Mouse (Mus musculus) hindbrain, embryonic 11.5 days (tissue): ENCODE data around the gene Fas. TPM values are rescaled to one million over a fixed set of nuclear protein-coding genes. Genes with fewer than 3 reads are reported as not detected.

Experiments
- ATAC-seq: fragments of 200-750 bp; cut with Nextera tagmentation; 2 replicates; pipeline ENCODE4 v1.8.0; 2017; ENCODE audit warnings: mild to moderate bottlenecking, moderate TSS enrichment, moderate library complexity; ENCODE audit not compliant: low FRiP score
- DNase-seq: peaks from one replicate; pipeline ENCODE4 v3.0.0-alpha.2; 2015; ENCODE audit warnings: low spot score
- H3K27ac ChIP-seq: fragments of 300-500 bp; sonication (generic); 2 replicates; pipeline ENCODE4 v1.5.1; 2014; ENCODE audit warnings: mild to moderate bottlenecking, low read depth, low read length
- H3K27me3 ChIP-seq: fragments of 300-500 bp; sonication (generic); 2 replicates; pipeline ENCODE4 v1.6.1; 2014; ENCODE audit warnings: mild to moderate bottlenecking, low read length, moderate library complexity, mixed read lengths; ENCODE audit not compliant: control insufficient read depth, insufficient read depth
- H3K36me3 ChIP-seq: fragments of 300-500 bp; sonication (generic); 2 replicates; pipeline ENCODE4 v1.6.1; 2014; ENCODE audit warnings: mild to moderate bottlenecking, low read length, moderate library complexity, mixed read lengths; ENCODE audit not compliant: control insufficient read depth, insufficient read depth
- H3K4me1 ChIP-seq: fragments of 300-500 bp; sonication (generic); replicated peaks from 2 replicates; pipeline ENCODE4 v1.6.1; 2014; ENCODE audit warnings: low read length, mixed read lengths; ENCODE audit not compliant: control insufficient read depth, insufficient read depth
- H3K4me2 ChIP-seq: fragments of 300-500 bp; sonication (generic); replicated peaks from 2 replicates; pipeline ENCODE4 v1.6.1; 2014; ENCODE audit warnings: mild to moderate bottlenecking, low read depth, low read length
- H3K4me3 ChIP-seq: fragments of 300-500 bp; sonication (generic); 2 replicates; pipeline ENCODE4 v1.5.1; 2014; ENCODE audit warnings: low read depth, low read length
- H3K9ac ChIP-seq: fragments of 300-500 bp; sonication (generic); 2 replicates; pipeline ENCODE4 v1.6.1; 2014; ENCODE audit warnings: low read depth, low read length
- H3K9me3 ChIP-seq: fragments of 300-500 bp; sonication (generic); 2 replicates; pipeline ENCODE4 v1.6.1; 2016; ENCODE audit warnings: low read length; ENCODE audit not compliant: control insufficient read depth
- WGBS: fragments of 180-500 bp; shearing (Covaris S2); extraction: QIAGEN DNeasy Blood & Tissue Kit; methylation state at CpG from one replicate; pipeline ENCODE4 v1.1.7; 2014; 5-methylcytosine and 5-hydroxymethylcytosine counted together
- polyA plus RNA-seq: library from polyadenylated mRNA; unstranded; fragments of >200 nt; fragmentation: Nextera tagmentation; extraction: Ambion mirVana; gene quantifications from 2 replicates; pipeline ENCODE4 v1.2.1, GENCODE M21; 2014

The Fas gene
- polyA plus RNA-seq, 1 experiment from 2014 or later = 1.2 TPM

DNA sequence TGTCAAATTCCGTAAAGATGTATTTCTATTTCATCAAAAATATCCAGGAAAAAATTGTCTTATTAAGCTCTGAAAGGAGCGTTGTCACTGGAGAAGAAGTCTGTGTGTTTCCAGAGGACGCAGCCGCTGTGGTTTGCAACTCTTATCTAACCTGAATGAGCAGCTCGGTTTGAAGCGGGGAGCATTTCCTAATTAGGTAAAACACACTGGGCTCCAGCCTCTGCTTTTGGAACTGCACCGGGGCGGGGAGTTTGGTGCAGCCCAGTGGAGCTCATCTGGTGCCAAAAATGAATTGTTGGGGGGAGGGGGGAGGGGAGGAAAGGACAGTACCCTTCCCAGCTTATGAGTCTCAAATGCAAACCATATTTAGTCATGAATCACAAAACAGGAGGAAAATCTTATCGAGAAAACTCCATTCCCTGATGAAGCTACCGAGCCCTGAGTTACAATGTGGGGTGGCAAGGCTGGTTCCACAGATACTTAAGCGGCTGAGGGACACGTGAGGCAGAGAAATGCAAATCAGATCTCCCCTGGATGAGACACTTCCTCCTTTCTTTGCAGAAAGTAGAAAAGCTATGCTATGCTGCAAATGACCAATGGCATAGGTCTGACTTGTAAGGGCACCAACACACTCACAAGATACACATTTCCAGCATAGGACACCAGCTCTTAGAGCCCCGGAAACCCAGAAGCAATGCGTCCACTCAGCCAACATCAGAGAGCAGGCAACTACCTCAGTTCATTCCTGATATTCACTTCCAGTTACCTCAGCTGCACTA lies 36.2 kb upstream of the Fas start:
- no peak overlapping the region for H3K27ac ChIP-seq
- WGBS = 57% methylated on average over 14 of the region's 14 CpGs
- no peak overlapping the region for H3K4me3 ChIP-seq
- no peak overlapping the region for H3K4me2 ChIP-seq
- no peaks in the 10 kb centered on the region for H3K27me3 ChIP-seq
- no peak overlapping the region for H3K9ac ChIP-seq
- no peaks in the 10 kb centered on the region for H3K36me3 ChIP-seq
- ATAC-seq (no peak), DNase-seq (no peak)
- no peaks in the 10 kb centered on the region for H3K4me1 ChIP-seq
- H3K9me3 ChIP-seq = no peaks in the 10 kb centered on the region

DNA sequence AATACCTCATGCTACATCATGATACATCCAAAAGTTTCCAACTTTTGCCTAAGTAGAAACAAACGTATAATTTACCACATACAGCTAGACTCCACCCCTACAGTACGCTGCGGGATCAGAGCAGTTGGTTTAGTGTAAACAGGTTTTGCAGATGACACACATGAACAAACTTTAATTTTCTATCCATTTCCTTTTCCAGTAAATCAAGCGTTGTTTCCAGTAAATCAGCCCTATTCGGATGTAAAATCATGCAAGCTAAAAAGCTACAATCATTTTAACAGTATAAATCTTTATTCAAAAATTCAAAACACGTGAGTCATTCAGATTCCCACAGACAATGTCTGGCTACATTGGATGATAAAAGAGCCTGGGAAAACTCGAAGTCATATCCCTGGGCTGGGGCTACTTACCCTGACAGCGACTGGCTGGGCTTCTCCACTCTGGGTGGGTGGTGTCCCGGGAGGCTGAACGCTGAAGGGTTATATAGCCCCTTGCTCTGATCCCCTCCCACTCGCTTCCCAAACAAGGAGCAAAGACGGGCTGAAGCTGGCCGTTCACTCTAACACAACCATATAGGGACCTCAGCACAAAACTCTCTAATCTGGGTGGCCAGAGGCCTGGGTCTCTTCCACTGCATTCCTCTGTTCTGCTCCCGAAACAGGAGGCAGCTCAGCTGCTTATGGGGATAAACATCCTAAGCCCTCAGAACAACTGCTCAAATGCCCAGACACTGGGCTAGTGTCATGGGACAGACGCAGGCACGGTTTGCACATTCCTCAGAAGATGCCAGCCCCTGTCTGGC lies 35.4 kb upstream of the Fas start, which contains the start of gene Acta2:
Acta2 (minus strand) TSS at position 711 of the 802 bp plus-strand sequence.
- no peak within 1 kb of the TSS for H3K27ac ChIP-seq
- no peak within 1 kb of the TSS for H3K4me3 ChIP-seq
- H3K4me2 ChIP-seq = no peak within 1 kb of the TSS
- 68% methylated on average over 16 of the region's 16 CpGs for WGBS
- no peak within 1 kb of the TSS for H3K9ac ChIP-seq
- H3K27me3 ChIP-seq = no peaks in the 10 kb centered on the region
- ATAC-seq (no peak), DNase-seq (no peak)
- H3K4me1 ChIP-seq = no peaks in the 10 kb centered on the region
- H3K36me3 ChIP-seq = no peaks in the 10 kb centered on the region
- no peaks in the 10 kb centered on the region for H3K9me3 ChIP-seq

DNA sequence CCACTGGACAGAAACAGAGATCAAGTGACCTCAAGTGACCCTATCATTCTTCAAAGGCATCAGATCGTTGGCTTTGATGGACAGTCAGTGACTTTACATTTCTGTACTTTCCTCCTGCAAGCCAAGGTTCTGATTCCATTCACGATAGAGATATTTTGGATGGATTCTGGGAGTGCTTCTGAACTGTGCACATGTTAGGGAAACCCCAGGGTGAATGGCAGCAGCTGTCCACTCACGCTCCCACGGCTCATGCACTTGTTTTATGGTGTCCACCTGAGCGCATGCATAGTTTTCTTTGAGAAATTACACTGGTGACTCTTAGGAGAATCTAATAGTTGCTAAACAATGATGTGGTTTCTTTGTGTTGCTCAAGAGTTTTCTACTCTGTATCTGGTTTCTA lies 34.3 kb upstream of the Fas start:
- no peak overlapping the region for H3K27ac ChIP-seq
- no peaks in the 10 kb centered on the region for H3K36me3 ChIP-seq
- no peak overlapping the region for H3K4me2 ChIP-seq
- ATAC-seq = no peak
- H3K4me1 ChIP-seq = no peaks in the 10 kb centered on the region
- H3K9ac ChIP-seq = no peak overlapping the region
- no peaks in the 10 kb centered on the region for H3K9me3 ChIP-seq
- no peak for DNase-seq
- 85% methylated on average over 5 of the region's 5 CpGs for WGBS
- no peak overlapping the region for H3K4me3 ChIP-seq
- H3K27me3 ChIP-seq = no peaks in the 10 kb centered on the region

DNA sequence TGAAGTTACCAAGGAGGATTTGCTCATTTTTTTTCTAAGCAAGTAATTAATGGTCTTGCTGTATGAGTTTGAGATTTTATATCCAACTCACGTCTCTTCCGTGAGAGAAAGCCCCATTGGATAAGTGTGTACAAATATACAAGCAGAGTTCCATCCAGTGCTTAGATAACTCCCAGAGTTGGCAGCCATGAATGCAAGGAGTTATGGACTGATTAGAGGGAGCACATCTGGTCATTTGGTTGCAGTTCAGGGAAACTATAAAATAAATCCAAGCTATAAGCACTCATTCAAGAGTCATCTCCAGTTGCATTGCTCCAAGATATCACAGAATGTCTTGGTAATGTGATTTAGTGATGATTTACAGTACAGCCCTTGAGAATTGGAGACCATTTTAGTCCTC lies 33.5 kb upstream of the Fas start:
- Histone ChIP-seq H3K4me3 (no peak overlapping the region), H3K27ac (no peak overlapping the region), H3K4me2 (no peak overlapping the region), H3K27me3 (no peaks in the 10 kb centered on the region), H3K9ac (no peak overlapping the region), H3K36me3 (no peaks in the 10 kb centered on the region), H3K9me3 (no peaks in the 10 kb centered on the region), H3K4me1 (no peaks in the 10 kb centered on the region)
- 89% methylated on average over 2 of the region's 2 CpGs for WGBS
- no peak for ATAC-seq
- DNase-seq = no peak

DNA sequence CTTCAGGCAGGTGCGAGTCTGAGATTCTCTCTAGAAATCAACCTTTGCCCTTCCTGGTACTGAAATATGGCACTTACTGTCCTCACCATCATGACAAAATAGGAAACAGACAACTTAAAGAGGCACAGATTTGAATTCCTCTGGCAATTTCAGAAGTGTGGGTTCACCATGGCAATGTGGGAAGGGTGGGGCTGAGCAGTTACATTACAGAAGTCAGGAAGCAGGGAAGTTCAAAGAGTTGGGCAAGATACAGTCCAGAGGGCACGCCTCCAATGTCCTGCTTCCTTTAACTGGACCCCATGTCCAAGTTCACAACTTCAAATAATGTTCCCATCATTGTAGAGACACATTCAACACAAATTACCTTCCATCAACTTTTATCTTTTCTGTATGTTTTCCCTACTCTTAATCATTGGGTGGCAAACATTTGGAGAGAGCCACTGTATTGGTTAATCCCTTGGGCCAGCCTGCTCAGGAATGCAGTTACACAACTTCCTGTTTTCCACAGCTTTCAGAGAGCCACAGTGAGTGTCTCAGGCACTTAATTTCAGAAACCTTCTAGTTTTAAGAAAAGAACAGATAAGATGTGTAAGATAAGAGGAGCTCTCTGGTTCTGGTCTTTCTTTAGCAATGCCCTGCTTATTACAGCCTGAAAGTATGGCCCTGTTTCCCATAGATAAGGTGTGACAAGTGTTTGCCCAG lies 28.0 kb upstream of the Fas start:
- Histone ChIP-seq H3K9ac (no peak overlapping the region), H3K27me3 (no peaks in the 10 kb centered on the region), H3K4me1 (no peaks in the 10 kb centered on the region), H3K4me2 (no peak overlapping the region), H3K27ac (no peak overlapping the region), H3K36me3 (no peaks in the 10 kb centered on the region), H3K4me3 (no peak overlapping the region), H3K9me3 (no peaks in the 10 kb centered on the region)
- DNase-seq = no peak
- no peak for ATAC-seq
- WGBS = 88% methylated on average over 2 of the region's 2 CpGs

DNA sequence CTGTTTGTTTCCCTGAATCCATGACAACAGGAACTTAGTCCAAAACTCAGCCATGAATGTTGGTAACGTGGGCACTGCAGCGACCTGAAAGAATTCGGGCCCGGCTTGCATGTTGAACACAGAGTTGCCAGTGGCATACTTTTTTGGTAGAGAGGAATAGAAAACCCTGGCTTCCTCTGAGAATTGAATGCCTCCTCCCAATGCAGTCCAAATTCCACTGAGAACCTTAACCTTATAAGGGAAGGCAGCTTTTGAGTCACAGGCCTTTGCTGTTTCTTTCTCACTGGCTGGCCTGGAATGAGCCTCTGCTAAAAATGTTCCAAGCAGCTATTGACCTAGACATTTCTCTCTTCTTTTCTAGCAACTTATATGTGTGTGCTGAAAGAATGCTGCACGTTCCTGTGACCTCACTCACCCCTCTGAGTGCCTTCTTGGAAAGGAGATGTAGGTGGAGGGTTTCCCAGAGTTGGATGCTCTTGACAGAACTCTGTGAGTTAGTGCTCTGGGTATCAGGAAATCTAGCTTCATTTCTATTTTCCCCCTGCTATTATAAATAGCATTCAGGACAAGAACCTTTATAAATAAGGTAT lies 24.8 kb upstream of the Fas start:
- no peak for DNase-seq
- 74% methylated on average over 5 of the region's 5 CpGs for WGBS
- Histone ChIP-seq H3K9ac (no peak overlapping the region), H3K4me2 (no peak overlapping the region), H3K4me3 (no peak overlapping the region), H3K9me3 (no peaks in the 10 kb centered on the region), H3K36me3 (no peaks in the 10 kb centered on the region), H3K27ac (no peak overlapping the region), H3K4me1 (no peaks in the 10 kb centered on the region), H3K27me3 (no peaks in the 10 kb centered on the region)
- no peak for ATAC-seq

DNA sequence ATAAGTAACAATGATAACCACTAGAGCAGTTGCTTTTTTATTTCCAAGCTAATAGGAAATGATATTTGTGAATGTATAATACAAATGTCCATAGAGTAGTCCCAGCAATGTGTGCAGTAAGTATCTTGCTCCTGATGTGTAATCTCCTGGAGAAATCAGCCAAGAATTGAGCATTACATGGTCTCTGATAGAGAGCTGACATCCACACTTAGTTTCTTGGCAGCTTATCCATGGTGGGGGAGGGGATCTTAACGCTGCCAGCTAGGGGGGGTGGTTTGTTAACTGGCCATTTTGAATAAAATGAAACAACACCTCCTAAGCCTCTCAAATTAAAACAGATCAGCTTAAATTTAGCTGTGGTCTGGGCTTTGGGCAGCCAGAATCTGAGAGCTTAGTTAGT lies 21.5 kb upstream of the Fas start:
- Histone ChIP-seq H3K27ac (no peak overlapping the region), H3K4me2 (no peak overlapping the region)
- WGBS = 59% methylated on average over 1 of the region's 1 CpGs

DNA sequence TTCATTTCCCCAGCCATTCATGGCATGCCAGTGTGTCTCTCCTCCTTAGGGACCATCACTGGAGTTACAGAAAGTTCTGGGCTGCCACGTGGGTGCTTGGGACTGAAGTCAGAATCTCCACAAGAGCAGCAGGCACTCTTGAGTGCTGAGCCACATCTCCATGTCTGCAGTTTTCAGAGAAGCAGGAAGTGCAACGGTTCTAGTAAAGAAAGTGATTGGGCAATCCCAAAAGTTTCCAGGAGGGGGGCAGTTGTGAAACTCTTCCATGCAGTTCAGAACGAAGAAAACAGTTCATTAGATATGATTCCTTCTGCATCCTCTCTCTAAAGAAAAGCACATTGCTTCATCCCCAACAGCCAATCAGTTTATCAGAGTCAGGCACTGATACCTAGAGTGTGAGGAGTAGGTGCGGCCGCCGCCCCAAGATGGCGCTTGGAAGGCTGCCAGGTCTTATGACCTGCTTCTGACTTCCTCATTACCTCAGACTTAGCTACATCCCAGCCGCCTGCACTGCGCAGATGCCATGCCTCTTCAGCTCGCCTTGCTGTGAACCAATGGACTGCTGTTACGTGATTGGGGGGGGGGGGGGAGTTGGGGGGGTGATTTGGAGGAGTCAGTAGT lies 20.2 kb upstream of the Fas start:
- Histone ChIP-seq H3K4me2 (no peak overlapping the region), H3K36me3 (no peaks in the 10 kb centered on the region), H3K27ac (no peak overlapping the region), H3K4me3 (no peak overlapping the region), H3K9ac (no peak overlapping the region), H3K4me1 (no peaks in the 10 kb centered on the region), H3K27me3 (no peaks in the 10 kb centered on the region), H3K9me3 (no peaks in the 10 kb centered on the region)
- ATAC-seq (no peak), DNase-seq (no peak)
- 90% methylated on average over 11 of the region's 11 CpGs for WGBS

More for the DNA sequence above, 21.5 kb upstream of the Fas start:
- Histone ChIP-seq H3K9ac (no peak overlapping the region), H3K27me3 (no peaks in the 10 kb centered on the region), H3K9me3 (no peaks in the 10 kb centered on the region), H3K4me1 (no peaks in the 10 kb centered on the region), H3K36me3 (no peaks in the 10 kb centered on the region), H3K4me3 (no peak overlapping the region)
- ATAC-seq (no peak), DNase-seq (no peak)
